Mouse (Mus musculus): ENCODE measurements around the gene Sf3b6. TPM values are rescaled to one million over a fixed set of nuclear protein-coding genes. Genes with fewer than 3 reads are reported as not detected.

Gene Sf3b6
- total RNA-seq, 2 experiments from 2014 or later = 41.8 to 46.9 TPM

- intact Hi-C loops (cut with DNase I) = no loop called here
- DNase-seq = no peak
Measured at GRCm38 (mm10) chr12:4875623-4876022, 58.3 kb downstream of the Sf3b6 start.

Other genes starting within 250 kb of the Sf3b6 start
- gene Itsn2, start 224.9 kb upstream of the Sf3b6 start, total RNA-seq (2021) = 10 to 100 TPM; 35.4 to 43.5 TPM
- not detected for gene Gm3625, start 224.6 kb upstream of the Sf3b6 start, total RNA-seq (2021)
- not detected for gene Fam228a, start 79.1 kb upstream of the Sf3b6 start, total RNA-seq (2021)
- gene Pfn4, start 48.5 kb upstream of the Sf3b6 start, total RNA-seq (2021) = 1 to 10 TPM; 2.2 to 3.4 TPM
- gene Fam228b, start 48.3 kb upstream of the Sf3b6 start, total RNA-seq (2021) = 1 to 10 TPM; 2.0 to 3.4 TPM
- 1 to 10 TPM; 1.3 to 1.5 TPM for gene Fkbp1b, start 24.0 kb downstream of the Sf3b6 start, total RNA-seq (2021)
- 1 to 10 TPM; 7.7 to 8.4 TPM for gene Wdcp, start 25.8 kb downstream of the Sf3b6 start, total RNA-seq (2021)
- under 1 TPM; 0.42 to 0.65 TPM for gene Mfsd2b, start 56.8 kb downstream of the Sf3b6 start, total RNA-seq (2021)
- gene Ubxn2a, start 90.2 kb downstream of the Sf3b6 start, total RNA-seq (2021) = 10 to 100 TPM; 67.8 to 69.2 TPM
- gene Atad2b, start 99.8 kb downstream of the Sf3b6 start, total RNA-seq (2021) = 10 to 100 TPM; 13.2 to 15.8 TPM